In the genomic region with DNA sequence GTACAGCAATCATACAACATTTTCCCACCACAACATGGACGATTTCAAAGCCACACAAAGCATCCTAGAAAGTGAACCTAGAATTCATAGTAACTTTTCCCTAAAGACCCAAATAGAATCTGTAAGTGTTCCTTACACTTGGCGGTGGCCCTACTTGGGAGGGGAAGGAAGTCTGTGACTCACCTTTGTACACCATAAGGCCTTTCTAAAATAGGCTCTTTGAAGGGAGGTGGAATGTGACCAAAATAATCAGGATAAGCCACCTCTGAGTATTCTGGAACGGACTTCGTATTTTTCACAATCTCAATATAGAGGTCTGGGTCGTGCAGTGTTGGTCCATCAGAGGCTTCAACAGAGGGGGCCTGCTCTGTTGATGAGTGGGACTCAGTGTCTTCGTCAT, we compare ENCODE assay signal across 22 mouse cellular contexts.
"Had no signal": no experiment of that assay in that cellular context is flagged by ENCODE, and none has a peak within 500 bp of the region (broad histone marks: within the 10 kb centered on the region; RNA-seq: fewer than 3 reads in every experiment).

No protein-coding gene starts in this region.

- H3K27me3 ChIP-seq: kidney, embryonic 15.5 days; limb, embryonic 13.5 days; liver, embryonic 12.5 days; liver, embryonic 15.5 days; lung, embryonic 15.5 days; megakaryocyte, embryonic 14.5 days; midbrain, embryonic 13.5 days had no signal

- H3K4me3 ChIP-seq: kidney, embryonic 15.5 days; limb, embryonic 10.5 days; limb, embryonic 13.5 days; liver, embryonic 12.5 days; liver, embryonic 15.5 days; lung, embryonic 15.5 days; megakaryocyte, embryonic 14.5 days; midbrain, embryonic 10.5 days; midbrain, embryonic 13.5 days; myocyte had no signal

- H3K9me3 ChIP-seq: kidney, embryonic 15.5 days; limb, embryonic 10.5 days; limb, embryonic 13.5 days; liver, embryonic 12.5 days; liver, embryonic 15.5 days; lung, embryonic 15.5 days; midbrain, embryonic 10.5 days; midbrain, embryonic 13.5 days had no signal

- DNase-seq: kidney, postnatal 14 days; kidney, postnatal 4 days; layer of hippocampus, postnatal 36 days; liver; lung, postnatal 10 days; right cerebral cortex, adult 18-20 months; right cerebral cortex, postnatal 14 days; right cerebral cortex, postnatal 4 days; thymus, adult 2 months; thymus, postnatal 14 days; thymus, postnatal 4 days had no signal

- H3K27ac ChIP-seq: kidney, embryonic 15.5 days; limb, embryonic 10.5 days; limb, embryonic 13.5 days; liver, embryonic 12.5 days; liver, embryonic 15.5 days; lung, embryonic 15.5 days; midbrain, embryonic 10.5 days; midbrain, embryonic 13.5 days; stomach, postnatal 0 days had no signal
